7 mouse cellular contexts compared by ENCODE assay signal in the genomic region with DNA sequence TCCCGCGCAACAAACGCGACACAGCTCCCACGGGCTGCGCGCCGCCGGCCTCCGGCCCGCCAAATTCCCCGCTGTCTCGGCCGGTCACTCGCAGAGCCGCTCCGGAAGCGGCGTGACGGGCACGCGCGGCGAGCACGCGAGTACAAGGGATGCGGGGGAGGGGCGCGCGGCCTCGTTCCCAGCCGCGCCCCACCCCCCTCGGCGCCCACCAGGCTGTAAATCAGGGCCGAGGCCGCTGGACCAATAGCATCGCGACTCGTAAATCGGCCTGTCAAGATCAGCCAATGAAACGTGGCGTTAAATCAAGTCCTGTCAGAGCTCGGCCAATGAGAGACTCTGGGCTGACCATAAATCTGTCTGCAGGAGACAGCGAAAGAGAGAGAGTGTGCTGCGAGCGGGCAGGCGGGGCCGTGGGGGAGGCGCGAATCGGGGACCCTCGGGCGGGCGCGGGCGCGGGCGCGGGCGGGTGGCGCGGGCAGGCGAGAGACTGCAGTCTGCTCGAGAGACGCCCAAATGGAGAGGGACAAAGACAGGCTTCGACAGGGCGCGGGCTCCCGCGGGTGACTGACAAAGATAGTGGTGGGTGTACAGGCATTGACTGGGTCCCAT. TPM values are rescaled to one million over a fixed set of nuclear protein-coding genes. Genes with fewer than 3 reads are reported as not detected.
A peak's percentile ranks its signal among the peaks of the same experiment; 100 is the strongest.
DNase-seq lines count a peak whose midpoint lies in the region; ATAC-seq and TF ChIP-seq lines count a peak whose summit lies in the region.

No protein-coding gene starts in this region.

- no peaks in the 10 kb centered on the region for H3K36me3 ChIP-seq in embryonic facial prominence, embryonic 10.5 days (replicated peaks)
- H3K36me3 ChIP-seq in intestine, postnatal 0 days (ENCODE audit: control insufficient read depth, insufficient read depth): 0 out of 2 replicates have a peak, but pooled peaks cover 5% of the 10 kb centered on the region
- no peaks in the 10 kb centered on the region for H3K36me3 ChIP-seq in midbrain, embryonic 12.5 days
- no peaks in the 10 kb centered on the region for H3K36me3 ChIP-seq in small intestine, adult 2 months (ENCODE audit: control insufficient read depth, insufficient read depth, low read length)

- ATAC-seq in intestine, postnatal 0 days: peak; percentile 90
- ATAC-seq in midbrain, embryonic 12.5 days (ENCODE audit: low FRiP score, low read depth): peak; percentile 95

- H3K4me3 ChIP-seq in embryonic facial prominence, embryonic 10.5 days: peak overlapping the region; percentile 63
- peak overlapping the region; percentile 58 for H3K4me3 ChIP-seq in intestine, postnatal 0 days (ENCODE audit: low read depth, low read length)
- peak overlapping the region; percentile 44 for H3K4me3 ChIP-seq in midbrain, embryonic 12.5 days
- H3K4me3 ChIP-seq in small intestine, adult 2 months (ENCODE audit: low read depth, low read length): peak overlapping the region; percentile 72

- peak; percentile 77 for TF ChIP-seq POLR2A in small intestine, adult 2 months (IDR thresholded peaks at IDR 0.05; ENCODE audit: low read depth, low read length)

- H3K27ac ChIP-seq in embryonic facial prominence, embryonic 10.5 days (replicated peaks): peak overlapping the region; percentile 96
- H3K27ac ChIP-seq in intestine, postnatal 0 days (ENCODE audit: low read depth, low read length): peak overlapping the region; percentile 96
- H3K27ac ChIP-seq in midbrain, embryonic 12.5 days (replicated peaks): peak overlapping the region; percentile 97
- H3K27ac ChIP-seq in small intestine, adult 2 months (ENCODE audit: insufficient read depth, low read depth, low read length): peak overlapping the region; percentile 98

- H3K9me3 ChIP-seq in embryonic facial prominence, embryonic 10.5 days: no peaks in the 10 kb centered on the region
- no peaks in the 10 kb centered on the region for H3K9me3 ChIP-seq in intestine, postnatal 0 days (ENCODE audit: control insufficient read depth)
- no peaks in the 10 kb centered on the region for H3K9me3 ChIP-seq in midbrain, embryonic 12.5 days

- intact Hi-C loops in left cerebral cortex, postnatal 4 days (cut with DNase I): loop anchor here (5.0 kb wide), 3 partner anchors 108 to 313 kb away; partner anchors contain the start of gene Hoxc8

- peaks cover 28% of the 10 kb centered on the region for H3K27me3 ChIP-seq in embryonic facial prominence, embryonic 10.5 days (replicated peaks; ENCODE audit: low read depth, poor library complexity, severe bottlenecking)
- 0 out of 2 replicates have a peak, but pooled peaks cover 2% of the 10 kb centered on the region for H3K27me3 ChIP-seq in intestine, postnatal 0 days (replicated peaks; ENCODE audit: control insufficient read depth, insufficient read depth, low read length)
- peaks cover 19% of the 10 kb centered on the region for H3K27me3 ChIP-seq in midbrain, embryonic 12.5 days
- no peaks in the 10 kb centered on the region for H3K27me3 ChIP-seq in small intestine, adult 2 months (ENCODE audit: control insufficient read depth, insufficient read depth, low read length)

- H3K9ac ChIP-seq in intestine, postnatal 0 days (ENCODE audit: low read depth, low read length): peak overlapping the region; percentile 58
- peak overlapping the region; percentile 72 for H3K9ac ChIP-seq in midbrain, embryonic 12.5 days (replicated peaks)

- DNase-seq in adrenal gland, adult 8-10 months: peak; percentile 95
- peak; percentile 99 for DNase-seq in embryonic facial prominence, embryonic 10.5 days (ENCODE audit: low spot score)
- peak; percentile 87 for DNase-seq in gonadal fat pad, adult 2 months (ENCODE audit: low read depth)
- peak; percentile 99 for DNase-seq in left cerebral cortex, postnatal 4 days

- under 1% methylated on average over 71 of the region's 71 CpGs for WGBS in embryonic facial prominence, embryonic 10.5 days
- under 1% methylated on average over 69 of the region's 71 CpGs for WGBS in intestine, postnatal 0 days
- under 1% methylated on average over 69 of the region's 71 CpGs for WGBS in midbrain, embryonic 12.5 days
- under 1% methylated on average over 71 of the region's 71 CpGs for WGBS in small intestine, adult 2 months

- H3K4me1 ChIP-seq in embryonic facial prominence, embryonic 10.5 days: peaks cover 85% of the 10 kb centered on the region
- peaks cover 16% of the 10 kb centered on the region for H3K4me1 ChIP-seq in intestine, postnatal 0 days (replicated peaks; ENCODE audit: control insufficient read depth, insufficient read depth, low read length)
- H3K4me1 ChIP-seq in midbrain, embryonic 12.5 days: peaks cover 67% of the 10 kb centered on the region
- peaks cover 18% of the 10 kb centered on the region for H3K4me1 ChIP-seq in small intestine, adult 2 months (ENCODE audit: control insufficient read depth, insufficient read depth, insufficient read length, low read length)

- TF ChIP-seq CTCF in intestine, postnatal 0 days (IDR thresholded peaks at IDR 0.05; ENCODE audit: low read depth): no peak
- TF ChIP-seq CTCF in small intestine, adult 2 months (IDR thresholded peaks at IDR 0.05; ENCODE audit: extremely low read depth, insufficient read length, insufficient replicate concordance, low read depth, low read length): no peak

- peak overlapping the region; percentile 85 for H3K4me2 ChIP-seq in intestine, postnatal 0 days (replicated peaks; ENCODE audit: low read depth)
- H3K4me2 ChIP-seq in midbrain, embryonic 12.5 days (replicated peaks): peak overlapping the region; percentile 66

RNA-seq across cellular contexts. Expression of gene Gpr84, which starts 5.2 kb away (rescaled TPM):
- not detected for total RNA-seq in adrenal gland, adult 8-10 months (2022)
- 0.16 and 0.29 TPM in 2 replicates for polyA plus RNA-seq in embryonic facial prominence, embryonic 10.5 days (2016; fragmentation: Nextera tagmentation; extraction: Ambion mirVana)
- 0.39 and 1.4 TPM in 2 replicates for polyA plus RNA-seq in gonadal fat pad, adult 2 months (2012; rRNA removed)
- not detected in 2 replicates for polyA plus RNA-seq in intestine, postnatal 0 days (2015; fragmentation: Nextera tagmentation; extraction: Ambion mirVana)
- total RNA-seq in left cerebral cortex, postnatal 4 days (2021): under 1 TPM; 0.44 to 0.46 TPM
- 0.10 and 0.20 TPM in 2 replicates for polyA plus RNA-seq in midbrain, embryonic 12.5 days (2016; fragmentation: Nextera tagmentation; extraction: Ambion mirVana)
- polyA plus RNA-seq in small intestine, adult 2 months (2012; rRNA removed): 0.06 and 0.11 TPM in 2 replicates

RNA-seq across cellular contexts. Expression of gene Copz1, which starts 32.7 kb away (rescaled TPM):
- total RNA-seq in adrenal gland, adult 8-10 months (2022): 100 to 1,000 TPM; 156 to 167 (median 161) TPM
- 281 and 285 TPM in 2 replicates for polyA plus RNA-seq in embryonic facial prominence, embryonic 10.5 days (2016; fragmentation: Nextera tagmentation; extraction: Ambion mirVana)
- polyA plus RNA-seq in gonadal fat pad, adult 2 months (2012; rRNA removed): 134 and 161 TPM in 2 replicates
- 248 and 253 TPM in 2 replicates for polyA plus RNA-seq in intestine, postnatal 0 days (2015; fragmentation: Nextera tagmentation; extraction: Ambion mirVana)
- 100 to 1,000 TPM; 105 to 107 TPM for total RNA-seq in left cerebral cortex, postnatal 4 days (2021)
- 232 and 235 TPM in 2 replicates for polyA plus RNA-seq in midbrain, embryonic 12.5 days (2016; fragmentation: Nextera tagmentation; extraction: Ambion mirVana)
- polyA plus RNA-seq in small intestine, adult 2 months (2012; rRNA removed): 64.9 and 111 TPM in 2 replicates

RNA-seq across cellular contexts. Expression of gene Zfp385a, which starts 34.7 kb away (rescaled TPM):
- total RNA-seq in adrenal gland, adult 8-10 months (2022): 10 to 100 TPM; 13.4 to 21.9 (median 19.1) TPM
- 22.1 and 22.7 TPM in 2 replicates for polyA plus RNA-seq in embryonic facial prominence, embryonic 10.5 days (2016; fragmentation: Nextera tagmentation; extraction: Ambion mirVana)
- polyA plus RNA-seq in gonadal fat pad, adult 2 months (2012; rRNA removed): 17.8 and 23.7 TPM in 2 replicates
- 2.9 and 3.1 TPM in 2 replicates for polyA plus RNA-seq in intestine, postnatal 0 days (2015; fragmentation: Nextera tagmentation; extraction: Ambion mirVana)
- 10 to 100 TPM; 47.8 to 52.7 TPM for total RNA-seq in left cerebral cortex, postnatal 4 days (2021)
- 19.6 and 20.8 TPM in 2 replicates for polyA plus RNA-seq in midbrain, embryonic 12.5 days (2016; fragmentation: Nextera tagmentation; extraction: Ambion mirVana)
- polyA plus RNA-seq in small intestine, adult 2 months (2012; rRNA removed): 6.1 and 7.5 TPM in 2 replicates

RNA-seq across cellular contexts. Expression of gene Nfe2, which starts 47.0 kb away (rescaled TPM):
- under 1 TPM in 3 of 4 experiments, not detected in 1; 0.24 to 0.44 (median 0.37) TPM for total RNA-seq in adrenal gland, adult 8-10 months (2022)
- 4.7 and 5.9 TPM in 2 replicates for polyA plus RNA-seq in embryonic facial prominence, embryonic 10.5 days (2016; fragmentation: Nextera tagmentation; extraction: Ambion mirVana)
- polyA plus RNA-seq in gonadal fat pad, adult 2 months (2012; rRNA removed): 0.63 and 1.8 TPM in 2 replicates
- 0.82 and 0.90 TPM in 2 replicates for polyA plus RNA-seq in intestine, postnatal 0 days (2015; fragmentation: Nextera tagmentation; extraction: Ambion mirVana)
- total RNA-seq in left cerebral cortex, postnatal 4 days (2021): not detected
- polyA plus RNA-seq in midbrain, embryonic 12.5 days (2016; fragmentation: Nextera tagmentation; extraction: Ambion mirVana): 3.4 and 3.8 TPM in 2 replicates
- polyA plus RNA-seq in small intestine, adult 2 months (2012; rRNA removed): 0.39 and 0.83 TPM in 2 replicates

Comparison
In these comparisons a context has a peak if more than half of its experiments do, and no peak if none do; other contexts are left out.
1. Peak in every context shown above with its lines: DNase-seq, ATAC-seq, H3K4me3 ChIP-seq and H3K27ac ChIP-seq.